Mouse (Mus musculus) G1E (cell line): ENCODE measurements around the gene Adamtsl4. TPM values are rescaled to one million over a fixed set of nuclear protein-coding genes. Genes with fewer than 3 reads are reported as not detected.

ENCODE experiments used
- ATAC-seq: 2 replicates; pipeline ENCODE4 v1.8.0; 2016; ENCODE audit warnings: mild to moderate bottlenecking; ENCODE audit not compliant: insufficient number of reproducible peaks, poor library complexity, low FRiP score, severe bottlenecking; ENCODE audit errors: extremely low read depth
- DNase-seq: peaks from one replicate; pipeline ENCODE4 v3.0.0; 2012; ENCODE audit warnings: low spot score
- H3K27me3 ChIP-seq: 2 replicates; pipeline ENCODE4 v1.6.1; 2012; ENCODE audit warnings: mild to moderate bottlenecking, low read length, inconsistent platforms; ENCODE audit not compliant: insufficient read depth
- H3K36me3 ChIP-seq: replicated peaks from 2 replicates; pipeline ENCODE3; 2012; ENCODE audit warnings: mild to moderate bottlenecking, inconsistent platforms
- H3K4me1 ChIP-seq: 2 replicates; pipeline ENCODE4 v1.6.1; 2012; ENCODE audit warnings: low read depth, low read length, inconsistent platforms, mixed read lengths; ENCODE audit not compliant: insufficient read depth
- H3K4me3 ChIP-seq: 2 replicates; pipeline ENCODE4 v1.5.1; 2012; ENCODE audit warnings: low read depth, mild to moderate bottlenecking, inconsistent platforms, low read length, moderate library complexity, mixed read lengths
- H3K9me3 ChIP-seq: replicated peaks from 2 replicates; pipeline ENCODE4 v1.6.1; 2012; ENCODE audit warnings: inconsistent platforms
- CTCF ChIP-seq: IDR thresholded peaks from 2 replicates; pipeline ENCODE4 v1.5.1; 2012; ENCODE audit warnings: low read depth, low read length, inconsistent platforms, mixed read lengths
- GATA1 ChIP-seq: IDR thresholded peaks from 2 replicates; pipeline ENCODE4 v1.6.1; 2012; ENCODE audit warnings: borderline replicate concordance, low read length, inconsistent platforms, mixed read lengths
- GATA2 ChIP-seq: IDR thresholded peaks from 2 replicates; pipeline ENCODE4 v1.6.1; 2012; ENCODE audit warnings: low read depth, low read length, inconsistent platforms, borderline replicate concordance
- POLR2AphosphoS5 ChIP-seq: IDR thresholded peaks from 2 replicates; pipeline ENCODE4 v1.6.1; 2012; ENCODE audit warnings: low read depth, low read length, inconsistent platforms; ENCODE audit not compliant: insufficient replicate concordance
- TAL1 ChIP-seq: conservative IDR thresholded peaks from 2 replicates; pipeline ENCODE4 v1.6.1; 2012; ENCODE audit warnings: low read depth, low read length, inconsistent platforms, mixed read lengths
- polyA plus RNA-seq: library from polyadenylated mRNA; stranded (reverse); fragments of >175 nt; gene quantifications from 2 replicates; pipeline ENCODE4 v1.2.3, GENCODE M21; 2012
- total RNA-seq, 2 experiments: library from RNA; stranded (forward) in 1 of 2; stranded (reverse) in 1 of 2; fragments of 200-1000 nt in 1 of 2; fragments of >200 nt in 1 of 2; fragmentation: Nextera tagmentation in 1 of 2; gene quantifications; 2 replicates each; pipeline ENCODE4 v1.2.3; 2014 to 2017

Gene Adamtsl4
- total and polyA plus RNA-seq, 3 experiments = 0.11 TPM; not detected in 2

- Histone ChIP-seq H3K9me3 (no peaks in the 10 kb centered on the region), H3K27me3 (no peaks in the 10 kb centered on the region; the same call in 1 of the 2 replicates), H3K36me3 (no peaks in the 10 kb centered on the region), H3K4me3 (no peak overlapping the region; the same call in 1 of the 2 replicates), H3K4me1 (peaks cover 33% of the 10 kb centered on the region)
- no peak for DNase-seq
- ATAC-seq = no peak
- TF ChIP-seq POLR2AphosphoS5 = no peak
- TF ChIP-seq GATA1 = no peak
- no peak for TF ChIP-seq GATA2
- no peak for TF ChIP-seq CTCF
- TF ChIP-seq TAL1 = no peak
Measured at GRCm38 (mm10) chr3:95701877-95702540, 14.3 kb upstream of the Adamtsl4 start.

GRCm38 (mm10) chr3:95701085-95701484 is 13.4 kb upstream of the Adamtsl4 start:
- no peak overlapping the region for H3K4me3 ChIP-seq
- H3K36me3 ChIP-seq = no peaks in the 10 kb centered on the region
- H3K27me3 ChIP-seq = no peaks in the 10 kb centered on the region; the same call in 1 of the 2 replicates
- peaks cover 36% of the 10 kb centered on the region for H3K4me1 ChIP-seq
- no peaks in the 10 kb centered on the region for H3K9me3 ChIP-seq
- no peak for ATAC-seq
- no peak for DNase-seq
- TF ChIP-seq GATA2 (no peak), CTCF (no peak), TAL1 (no peak)

DNA sequence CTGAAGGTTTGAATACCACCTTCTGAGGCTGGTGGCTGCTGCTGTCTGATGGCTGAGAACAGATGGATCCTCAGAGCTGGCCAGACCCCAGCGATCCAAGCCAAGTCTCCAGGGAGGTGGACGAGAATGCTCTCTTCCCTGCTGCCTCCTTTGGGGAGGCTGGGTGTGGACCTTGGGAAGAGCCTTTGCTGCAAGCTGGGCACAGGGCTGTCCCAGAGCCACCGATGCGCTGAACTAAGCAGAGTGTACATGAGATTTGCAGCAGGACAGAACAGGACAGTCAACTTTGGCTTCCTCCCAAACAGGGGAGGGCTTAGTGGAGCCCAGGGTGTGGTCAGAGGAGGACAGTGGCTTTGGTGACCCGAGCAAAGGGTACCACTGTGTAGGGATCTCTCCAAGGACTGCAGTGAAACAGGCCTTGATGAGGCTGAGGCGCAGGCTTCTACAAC is 12.5 kb upstream of the Adamtsl4 start:
- ATAC-seq (no peak), DNase-seq (no peak)
- Histone ChIP-seq H3K36me3 (no peaks in the 10 kb centered on the region), H3K4me1 (peaks cover 34% of the 10 kb centered on the region), H3K4me3 (no peak overlapping the region), H3K9me3 (no peaks in the 10 kb centered on the region), H3K27me3 (no peaks in the 10 kb centered on the region; the same call in 1 of the 2 replicates)
- TF ChIP-seq TAL1 (no peak), GATA1 (no peak), CTCF (no peak), POLR2AphosphoS5 (no peak), GATA2 (no peak)

GRCm38 (mm10) chr3:95698286-95698685 is 10.6 kb upstream of the Adamtsl4 start:
- ATAC-seq (no peak), DNase-seq (no peak)
- peaks cover 4% of the 10 kb centered on the region for H3K36me3 ChIP-seq
- no peak overlapping the region for H3K4me3 ChIP-seq
- no peak for TF ChIP-seq GATA2
- no peak for TF ChIP-seq GATA1
- TF ChIP-seq CTCF = no peak
- TF ChIP-seq POLR2AphosphoS5 = no peak
- no peak for TF ChIP-seq TAL1
- H3K4me1 ChIP-seq = peaks cover 27% of the 10 kb centered on the region
- H3K9me3 ChIP-seq = no peaks in the 10 kb centered on the region
- no peaks in the 10 kb centered on the region; the same call in 1 of the 2 replicates for H3K27me3 ChIP-seq

DNA sequence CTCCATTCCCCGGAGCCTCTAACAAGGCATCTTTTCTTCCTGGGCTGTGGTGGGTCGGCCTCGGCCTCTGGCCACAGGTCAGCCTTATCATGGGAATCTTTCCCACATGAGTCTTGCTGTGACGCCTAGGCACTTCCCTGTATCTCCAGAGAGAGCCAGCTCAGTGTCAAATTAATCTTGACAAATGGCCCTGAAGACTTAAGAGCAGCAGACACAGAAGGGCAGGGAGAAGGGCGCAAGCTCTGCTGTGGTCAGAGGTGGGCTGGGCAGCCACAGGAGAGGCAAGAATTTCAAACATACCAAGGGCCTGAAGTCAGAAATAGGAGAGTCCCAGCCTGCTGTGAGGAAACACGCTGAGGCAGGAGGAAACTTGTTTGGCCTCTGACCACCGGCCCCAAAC is 8.6 kb upstream of the Adamtsl4 start:
- no peak for TF ChIP-seq GATA1
- TF ChIP-seq POLR2AphosphoS5 = no peak
- no peak for TF ChIP-seq TAL1
- TF ChIP-seq CTCF = no peak
- no peak for TF ChIP-seq GATA2
- no peak for DNase-seq
- H3K36me3 ChIP-seq = peaks cover 4% of the 10 kb centered on the region
- no peaks in the 10 kb centered on the region; the same call in 1 of the 2 replicates for H3K27me3 ChIP-seq
- no peak overlapping the region for H3K4me3 ChIP-seq
- peaks cover 17% of the 10 kb centered on the region for H3K4me1 ChIP-seq
- no peak for ATAC-seq
- H3K9me3 ChIP-seq = no peaks in the 10 kb centered on the region

DNA sequence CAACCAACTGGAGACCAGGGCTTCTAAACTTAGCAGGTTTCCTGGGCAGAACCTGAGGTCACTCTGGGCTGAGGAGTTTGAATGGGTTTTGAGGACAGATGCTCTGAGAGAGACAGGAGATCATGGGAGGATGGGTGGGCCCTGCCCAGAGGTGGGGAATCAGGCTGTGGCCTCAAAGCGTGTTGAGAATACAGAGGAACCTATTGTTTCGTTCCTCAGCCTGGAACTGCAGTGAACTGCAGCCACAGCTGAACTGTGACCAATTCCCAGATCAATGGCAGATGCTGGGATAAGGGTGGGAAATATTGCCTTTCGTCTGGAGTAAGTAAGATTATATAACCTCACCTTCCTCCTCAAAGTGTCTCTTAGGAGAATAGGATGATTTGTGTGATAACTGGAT is 8.1 kb upstream of the Adamtsl4 start:
- H3K27me3 ChIP-seq = no peaks in the 10 kb centered on the region; the same call in 1 of the 2 replicates
- peaks cover 17% of the 10 kb centered on the region for H3K4me1 ChIP-seq
- TF ChIP-seq GATA2 (no peak), GATA1 (no peak), CTCF (no peak), POLR2AphosphoS5 (no peak), TAL1 (no peak)
- no peak for ATAC-seq
- no peaks in the 10 kb centered on the region for H3K9me3 ChIP-seq
- H3K36me3 ChIP-seq = peaks cover 4% of the 10 kb centered on the region
- no peak overlapping the region for H3K4me3 ChIP-seq
- DNase-seq = no peak
